Mouse (Mus musculus) CH12.LX (cell line): ENCODE results near the gene Exoc6b. TPM values are rescaled to one million over a fixed set of nuclear protein-coding genes. Genes with fewer than 3 reads are reported as not detected.

ENCODE experiments used
- DNase-seq: peaks from one replicate; pipeline ENCODE4 v3.0.0-alpha.2; 2013; ENCODE audit errors: extremely low read depth
- H3K27ac ChIP-seq: 2 replicates; pipeline ENCODE4 v1.5.1; 2012; ENCODE audit warnings: low read depth, mild to moderate bottlenecking, control low read depth, moderate library complexity; ENCODE audit not compliant: insufficient read depth
- H3K27me3 ChIP-seq: replicated peaks from 2 replicates; pipeline ENCODE3; 2012; ENCODE audit warnings: inconsistent platforms
- H3K36me3 ChIP-seq, 2 experiments: replicated peaks in 1 of 2; 2 replicates each; pipeline versions ENCODE3 to v1.6.1; 2012; ENCODE audit warnings: inconsistent platforms in 1 of 2, low read length in 1 of 2, mild to moderate bottlenecking in 1 of 2, mixed read lengths in 1 of 2, moderate library complexity in 1 of 2; ENCODE audit not compliant: control insufficient read depth in 1 of 2, insufficient read depth in 1 of 2
- H3K4me1 ChIP-seq, 2 experiments: 2 replicates each; pipeline ENCODE4 v1.6.1; 2012; ENCODE audit warnings: inconsistent platforms in 1 of 2, moderate library complexity in 1 of 2; ENCODE audit not compliant: insufficient read depth in 2 of 2, control insufficient read depth in 1 of 2
- H3K4me2 ChIP-seq: 2 replicates; pipeline ENCODE4 v1.6.1; 2012; ENCODE audit warnings: low read depth, mild to moderate bottlenecking, control low read depth; ENCODE audit not compliant: poor library complexity, insufficient read depth, severe bottlenecking
- H3K4me3 ChIP-seq, 3 experiments: fragments of 150-350 bp in 1 of 3; sonication (generic) in 1 of 3; replicated peaks in 1 of 3; 2 replicates each; pipeline versions ENCODE3 to v1.5.1; 2011 to 2012; ENCODE audit warnings: low read depth in 2 of 3, low read length in 2 of 3, mild to moderate bottlenecking in 2 of 3, moderate library complexity in 2 of 3, control low read depth in 1 of 3, improper control_type of control experiment in 1 of 3, inconsistent platforms in 1 of 3, mixed read lengths in 1 of 3; ENCODE audit not compliant: poor library complexity in 1 of 3
- H3K79me2 ChIP-seq: replicated peaks from 2 replicates; pipeline ENCODE4 v1.6.1; 2012; ENCODE audit warnings: mild to moderate bottlenecking, moderate library complexity; ENCODE audit not compliant: control insufficient read depth, poor library complexity, insufficient read depth, severe bottlenecking; ENCODE audit errors: extremely low read depth
- H3K9ac ChIP-seq: 2 replicates; pipeline ENCODE4 v1.6.1; 2012; ENCODE audit warnings: low read depth, mild to moderate bottlenecking, control low read depth, moderate library complexity; ENCODE audit not compliant: insufficient read depth
- H3K9me3 ChIP-seq: replicated peaks from 2 replicates; pipeline ENCODE3; 2012; ENCODE audit warnings: low read length, inconsistent platforms, mixed read lengths
- CHD1 ChIP-seq: IDR thresholded peaks from 2 replicates; pipeline ENCODE4 v1.6.1; 2012; ENCODE audit warnings: low read depth, low read length, improper control_type of control experiment, inconsistent platforms
- CTCF ChIP-seq, 2 experiments: IDR thresholded peaks in 1 of 2; conservative IDR thresholded peaks in 1 of 2; 2 replicates each; pipeline ENCODE4 v1.5.1; 2011 to 2012; ENCODE audit warnings: low read depth in 2 of 2, low read length in 2 of 2, improper control_type of control experiment in 1 of 2, inconsistent platforms in 1 of 2, mild to moderate bottlenecking in 1 of 2, moderate library complexity in 1 of 2
- ETS1 ChIP-seq: conservative IDR thresholded peaks from 2 replicates; pipeline ENCODE4 v1.6.1; 2012; ENCODE audit warnings: low read depth, mild to moderate bottlenecking, inconsistent platforms, low read length, improper control_type of control experiment, moderate library complexity
- GABPA ChIP-seq: IDR thresholded peaks from 2 replicates; pipeline ENCODE4 v1.6.1; 2012; ENCODE audit warnings: low read depth, low read length, improper control_type of control experiment, inconsistent platforms; ENCODE audit not compliant: insufficient replicate concordance
- HCFC1 ChIP-seq: IDR thresholded peaks from 2 replicates; pipeline ENCODE4 v1.6.1; 2012; ENCODE audit warnings: low read depth, mild to moderate bottlenecking, inconsistent platforms, low read length, improper control_type of control experiment
- IRF4 ChIP-seq: IDR thresholded peaks from 2 replicates; pipeline ENCODE4 v1.6.1; 2014; ENCODE audit warnings: low read depth, mild to moderate bottlenecking, inconsistent platforms, low read length, improper control_type of control experiment
- JUND ChIP-seq: conservative IDR thresholded peaks from 2 replicates; pipeline ENCODE4 v1.6.1; 2011; ENCODE audit warnings: low read depth, low read length, improper control_type of control experiment
- MAFK ChIP-seq: IDR thresholded peaks from 2 replicates; pipeline ENCODE4 v1.6.1; 2011; ENCODE audit warnings: low read length, improper control_type of control experiment; ENCODE audit not compliant: insufficient replicate concordance
- MAX ChIP-seq: IDR thresholded peaks from 2 replicates; pipeline ENCODE4 v1.6.1; 2011; ENCODE audit warnings: low read length, improper control_type of control experiment
- MAZ ChIP-seq: IDR thresholded peaks from 2 replicates; pipeline ENCODE4 v1.6.1; 2012; ENCODE audit warnings: low read depth, mild to moderate bottlenecking, inconsistent platforms, low read length, improper control_type of control experiment, moderate library complexity
- MEF2A ChIP-seq: IDR thresholded peaks from 2 replicates; pipeline ENCODE4 v1.6.1; 2014; ENCODE audit warnings: low read depth, mild to moderate bottlenecking, inconsistent platforms, low read length, improper control_type of control experiment, borderline replicate concordance
- MXI1 ChIP-seq: IDR thresholded peaks from 2 replicates; pipeline ENCODE4 v1.6.1; 2011; ENCODE audit warnings: mild to moderate bottlenecking, low read depth, low read length, improper control_type of control experiment
- MYC ChIP-seq: IDR thresholded peaks from 2 replicates; pipeline ENCODE4 v1.6.1; 2011; ENCODE audit warnings: low read depth, mild to moderate bottlenecking, improper control_type of control experiment, low read length
- NELFE ChIP-seq: IDR thresholded peaks from 2 replicates; pipeline ENCODE4 v1.6.1; 2011; ENCODE audit warnings: low read depth, low read length, improper control_type of control experiment
- NRF1 ChIP-seq: IDR thresholded peaks from 2 replicates; pipeline ENCODE4 v1.6.1; 2014; ENCODE audit warnings: low read depth, mild to moderate bottlenecking, inconsistent platforms, low read length, improper control_type of control experiment, moderate library complexity
- PAX5 ChIP-seq: IDR thresholded peaks from 2 replicates; pipeline ENCODE4 v1.6.1; 2012; ENCODE audit warnings: low read length, inconsistent platforms, mixed read lengths
- POLR2A ChIP-seq: IDR thresholded peaks from 2 replicates; pipeline ENCODE4 v1.6.1; 2011; ENCODE audit warnings: low read depth, mild to moderate bottlenecking, improper control_type of control experiment, low read length
- POLR2AphosphoS2 ChIP-seq: IDR thresholded peaks from 2 replicates; pipeline ENCODE4 v1.6.1; 2011; ENCODE audit warnings: low read depth, low read length, improper control_type of control experiment
- RAD21 ChIP-seq: IDR thresholded peaks from 2 replicates; pipeline ENCODE4 v1.6.1; 2011; ENCODE audit warnings: low read depth, mild to moderate bottlenecking, low read length, improper control_type of control experiment, moderate library complexity
- SIN3A ChIP-seq: IDR thresholded peaks from 2 replicates; pipeline ENCODE4 v1.6.1; 2012; ENCODE audit warnings: low read length, improper control_type of control experiment, inconsistent platforms
- SMC3 ChIP-seq: IDR thresholded peaks from 2 replicates; pipeline ENCODE4 v1.6.1; 2011; ENCODE audit warnings: low read depth, low read length, improper control_type of control experiment
- TBP ChIP-seq: conservative IDR thresholded peaks from 2 replicates; pipeline ENCODE4 v1.6.1; 2011; ENCODE audit warnings: low read depth, low read length, improper control_type of control experiment
- USF1 ChIP-seq: IDR thresholded peaks from 2 replicates; pipeline ENCODE4 v1.6.1; 2014; ENCODE audit warnings: low read depth, mild to moderate bottlenecking, inconsistent platforms, low read length, improper control_type of control experiment
- ZKSCAN1 ChIP-seq: IDR thresholded peaks from 2 replicates; pipeline ENCODE4 v1.6.1; 2012; ENCODE audit warnings: low read depth, inconsistent platforms, low read length, improper control_type of control experiment, borderline replicate concordance
- ZMIZ1 ChIP-seq: IDR thresholded peaks from 2 replicates; pipeline ENCODE4 v1.6.1; 2012; ENCODE audit warnings: low read depth, mild to moderate bottlenecking, inconsistent platforms, low read length, improper control_type of control experiment
- ZNF384 ChIP-seq: IDR thresholded peaks from 2 replicates; pipeline ENCODE4 v1.6.1; 2012; ENCODE audit warnings: low read depth, low read length, improper control_type of control experiment, inconsistent platforms
- dilution Hi-C: fragments of 300-500 bp; cut with MboI; formaldehyde crosslinking; loops from 2 replicates; pipeline ENCODE4 v1.14.3; 2020; ENCODE audit warnings: low sequenced_read_pairs; ENCODE audit not compliant: extremely low pct_unique_long_range_greater_than_20kb, extremely low pct_ligation_motif_present
- in situ Hi-C: fragments of 300-500 bp; cut with MboI; formaldehyde crosslinking; loops from 3 replicates; pipeline ENCODE4 v1.14.3; 2019; ENCODE audit warnings: low sequenced_read_pairs, low pct_ligation_motif_present, low pct_unique_long_range_greater_than_20kb, mixed read lengths
- polyA plus RNA-seq: library from polyadenylated mRNA; unstranded; fragments of >175 nt; gene quantifications from 2 replicates; pipeline ENCODE4 v1.2.1, GENCODE M21; 2012; ENCODE audit warnings: low read depth; ENCODE audit not compliant: insufficient read length
- total RNA-seq, 2 experiments: library from RNA; depleted of rRNA; stranded (reverse); fragments of 300-350 nt in 1 of 2; fragments of >200 nt in 1 of 2; gene quantifications; 2 replicates each; pipeline ENCODE4 v1.2.3; 2012 to 2014

The Exoc6b gene
- total and polyA plus RNA-seq, 3 experiments, result 1.7 to 5.2 (median 3.5) TPM

DNA sequence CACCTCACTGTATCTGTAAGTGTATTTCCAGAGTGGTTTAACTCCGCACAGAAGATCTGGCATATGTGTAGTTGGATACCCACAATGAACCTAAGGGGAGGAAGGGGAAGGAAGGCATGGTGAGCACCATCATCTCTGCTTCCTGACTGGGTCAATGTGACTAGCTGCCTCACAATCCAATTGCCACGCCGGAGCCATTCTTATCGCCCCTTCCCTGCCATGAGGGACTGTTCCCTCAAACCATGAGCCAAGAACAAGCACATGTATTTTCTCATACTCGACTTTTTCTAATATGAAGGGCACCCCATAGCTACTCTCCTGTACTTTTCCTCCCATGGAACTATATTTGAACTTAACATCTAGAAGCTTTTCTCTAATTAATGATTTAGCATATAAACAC, 440.5 kb downstream of the Exoc6b start:
- TF ChIP-seq JUND (no peak), MYC (no peak), CTCF (conservative IDR thresholded peaks at IDR 0.05 in 1 of 2, IDR thresholded peaks at IDR 0.05 in 1 of 2; ENCODE audit: low read depth in 2 of 2, low read length in 2 of 2) (no peak), MXI1 (no peak), IRF4 (no peak), POLR2A (no peak), ZKSCAN1 (no peak), ETS1 (no peak), MAZ (no peak), SIN3A (no peak), MAFK (no peak), NELFE (no peak), SMC3 (no peak), RAD21 (no peak)
- in situ Hi-C loops, result no loop called here
- dilution Hi-C loops, result no loop called here

DNA sequence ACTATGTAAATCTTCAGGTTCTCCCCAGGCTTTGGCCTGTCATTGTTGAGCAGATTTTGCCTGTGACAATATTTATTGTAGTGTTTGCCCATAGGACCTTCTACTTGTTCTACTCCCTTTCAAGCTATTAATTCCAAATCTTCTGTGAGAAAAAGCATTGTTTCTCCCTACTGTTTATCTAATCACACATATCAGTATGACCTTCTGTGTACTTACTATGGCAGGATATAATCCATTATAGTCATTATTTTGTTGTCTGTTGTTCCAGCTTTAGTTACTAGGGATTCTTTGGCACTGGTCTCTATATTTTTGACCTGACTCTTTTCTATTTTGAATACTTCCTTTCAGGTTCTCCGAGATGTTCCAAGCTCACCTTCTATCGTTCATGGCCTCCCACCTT, 442.9 kb downstream of the Exoc6b start:
- DNase-seq, result no peak
- Histone ChIP-seq H3K27me3 (no peaks in the 10 kb centered on the region), H3K4me3 (no peak overlapping the region), H3K4me1 (no peaks in the 10 kb centered on the region), H3K36me3 (no peaks in the 10 kb centered on the region)
- TF ChIP-seq ZNF384, result no peak
- no peak for TF ChIP-seq MAX
- no peak for TF ChIP-seq MEF2A
- no peak for TF ChIP-seq HCFC1
- no peak for TF ChIP-seq JUND
- TF ChIP-seq SIN3A, result no peak
- no peak for TF ChIP-seq POLR2AphosphoS2
- TF ChIP-seq TBP, result no peak
- no peak for TF ChIP-seq RAD21
- no peak for TF ChIP-seq NRF1
- no peak for TF ChIP-seq CTCF (conservative IDR thresholded peaks at IDR 0.05 in 1 of 2, IDR thresholded peaks at IDR 0.05 in 1 of 2; ENCODE audit: low read depth in 2 of 2, low read length in 2 of 2)
- TF ChIP-seq CHD1, result no peak
- TF ChIP-seq ZKSCAN1, result no peak
- TF ChIP-seq PAX5, result no peak
- TF ChIP-seq NELFE, result no peak
- no peak for TF ChIP-seq USF1
- no peak for TF ChIP-seq POLR2A
- TF ChIP-seq GABPA, result no peak
- no peak for TF ChIP-seq IRF4
- no peak for TF ChIP-seq ZMIZ1
- TF ChIP-seq, all 38 proteins: peak for 0
- no peak overlapping the region for H3K4me2 ChIP-seq
- no peaks in the 10 kb centered on the region for H3K9me3 ChIP-seq
- dilution Hi-C loops (no loop called here), in situ Hi-C loops (no loop called here)
- H3K9ac ChIP-seq, result no peak overlapping the region
- H3K79me2 ChIP-seq, result no peaks in the 10 kb centered on the region
- no peak overlapping the region for H3K27ac ChIP-seq

More for the DNA sequence above, 440.5 kb downstream of the Exoc6b start:
- Histone ChIP-seq H3K9me3 (no peaks in the 10 kb centered on the region), H3K79me2 (no peaks in the 10 kb centered on the region), H3K4me2 (no peak overlapping the region), H3K27me3 (no peaks in the 10 kb centered on the region), H3K4me1 (no peaks in the 10 kb centered on the region), H3K9ac (no peak overlapping the region), H3K36me3 (no peaks in the 10 kb centered on the region), H3K4me3 (no peak overlapping the region), H3K27ac (no peak overlapping the region)
- DNase-seq, result no peak
